Mouse (Mus musculus) thymus, postnatal 36 days (tissue): ENCODE results near the gene Ajap1.

Experiments used
- DNase-seq, 2 experiments: peaks; one replicate each; pipeline ENCODE4 v3.0.0; 2022; ENCODE audit warnings: mixed read lengths in 2 of 2

Gene Ajap1

DNA sequence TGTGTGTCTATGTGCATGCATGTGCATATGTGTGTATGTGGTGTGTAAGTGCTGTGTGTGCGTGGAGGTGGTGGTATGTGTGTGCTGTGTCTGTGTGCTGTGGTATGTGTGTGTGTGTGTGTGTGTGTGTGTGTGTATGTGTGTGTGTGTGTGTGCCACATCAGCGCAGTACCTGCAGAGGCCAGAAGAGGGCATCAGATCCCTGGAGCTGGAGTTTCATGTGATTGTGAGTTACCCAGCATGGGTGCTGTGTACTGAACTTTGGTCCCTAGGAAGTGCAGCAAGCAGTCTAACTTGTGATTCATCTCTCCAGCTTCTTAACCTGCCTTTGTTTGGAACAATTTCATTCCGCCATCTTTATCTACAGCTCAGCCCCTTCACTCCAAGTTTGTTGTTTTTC, 137.6 kb downstream of the Ajap1 start:
- no peak for DNase-seq

DNA sequence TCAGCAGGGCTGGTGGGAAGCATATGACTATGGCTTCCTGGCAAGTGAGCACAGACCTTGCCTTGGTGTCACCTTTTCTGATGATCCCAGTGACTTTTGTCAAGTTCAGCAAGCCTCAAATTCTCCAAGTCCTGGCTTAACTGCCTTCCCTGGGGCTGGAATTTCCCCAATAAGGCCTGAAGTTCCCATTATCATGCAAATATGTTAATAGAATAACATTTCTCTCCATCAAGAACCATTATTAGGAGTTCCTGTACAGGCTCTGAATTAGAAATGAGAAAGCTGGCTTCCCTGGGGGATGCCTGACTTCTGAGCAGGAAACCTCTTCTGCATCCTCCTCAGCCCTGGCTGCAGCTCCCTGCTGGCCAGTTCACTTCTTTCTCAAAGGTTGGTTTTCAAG, 141.7 kb downstream of the Ajap1 start:
- no peak for DNase-seq

DNA sequence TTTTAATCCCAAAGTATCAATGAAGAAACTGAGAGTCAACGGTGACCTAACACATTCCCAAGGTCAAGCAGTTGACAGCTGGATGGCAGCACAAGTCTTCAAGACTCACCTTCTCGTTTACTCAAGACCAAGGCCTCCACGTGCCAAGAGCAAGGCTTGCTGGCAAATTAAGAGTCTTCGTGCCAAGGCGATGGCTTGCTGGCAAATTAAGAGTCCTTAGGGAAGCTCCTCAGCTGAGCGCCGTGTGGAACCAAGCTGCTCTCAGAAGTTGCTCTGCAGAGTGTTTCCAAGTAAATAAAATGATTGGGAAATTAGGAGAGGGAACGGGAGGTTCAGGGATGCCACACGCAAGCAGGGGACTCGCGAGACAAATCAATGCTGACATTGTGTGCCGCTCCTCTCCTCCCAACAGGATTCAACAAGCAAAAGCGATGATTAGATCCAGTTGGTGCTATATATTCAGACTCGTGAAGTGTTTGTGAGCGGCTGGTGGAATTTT, 147.3 kb downstream of the Ajap1 start:
- DNase-seq, result no peak

- no peak for DNase-seq
Measured at GRCm38 (mm10) chr4:153327809-153328208, 154.8 kb downstream of the Ajap1 start.
